Mouse (Mus musculus) small intestine, adult 10 weeks (tissue): ENCODE measurements around the gene Shox2. TPM values are rescaled to one million over a fixed set of nuclear protein-coding genes. Genes with fewer than 3 reads are reported as not detected.

Experiments
- polyA plus RNA-seq: library from polyadenylated mRNA; stranded (reverse); fragments of 350-450 nt; fragmentation: Illumina TruSeq; extraction: RNeasy Lipid Tissue Mini Kit (QIAGEN cat#74804); gene quantifications from one replicate; pipeline ENCODE4 v1.2.3, GENCODE M21; 2014; ENCODE audit warnings: low replicate concordance

Gene Shox2
- not detected for polyA plus RNA-seq

GRCm38 (mm10) chr3:66981706-66982105 is at the start of gene Shox2:
Gene Shox2 (minus strand): TSS chr3:66981771.

GRCm38 (mm10) chr3:66981101-66981661 is 390 bp downstream of the Shox2 start, which contains the start of gene Rsrc1:
Gene Rsrc1 (plus strand): TSS chr3:66981390.

Other genes starting within 250 kb of the Shox2 start
- 20.5 TPM for gene Rsrc1, start 381 bp downstream of the Shox2 start, polyA plus RNA-seq